Comparison of ENCODE assay signal across 19 mouse cellular contexts in the genomic region with DNA sequence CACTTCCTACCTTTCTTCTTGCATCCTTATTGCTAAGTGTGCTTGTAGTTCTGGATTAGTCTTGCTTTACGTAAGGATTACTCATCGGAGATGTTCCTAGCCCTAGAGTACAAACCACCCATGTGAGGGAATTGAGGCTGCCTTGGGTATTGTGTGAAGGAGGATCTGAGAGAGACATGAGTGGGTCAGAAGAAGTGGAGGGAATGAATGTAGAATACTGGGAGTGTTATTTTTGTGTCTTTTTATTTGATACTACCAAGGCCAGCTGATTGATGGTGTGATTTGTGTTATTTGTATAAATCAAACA. TPM values are rescaled to one million over a fixed set of nuclear protein-coding genes. Genes with fewer than 3 reads are reported as not detected.
DNase-seq lines count a peak whose midpoint lies in the region; ATAC-seq and TF ChIP-seq lines count a peak whose summit lies in the region.
"Had no signal": no experiment of that assay in that cellular context is flagged by ENCODE, and none has a peak within 500 bp of the region (broad histone marks: within the 10 kb centered on the region; RNA-seq: fewer than 3 reads in every experiment).

No protein-coding gene starts in this region.

- WGBS in heart, embryonic 14.5 days = 77% methylated on average over 2 of the region's 2 CpGs
- WGBS in heart, embryonic 10.5 days = 91% methylated on average over 2 of the region's 2 CpGs

- no peak for TF ChIP-seq POLR2A in ES-Bruce4 (IDR thresholded peaks at IDR 0.05; ENCODE audit: insufficient read depth, low read length)
- TF ChIP-seq POLR2A in myocyte (IDR thresholded peaks at IDR 0.05; ENCODE audit: insufficient read length, low read depth) = no peak

- no peak for TF ChIP-seq EP300 in ES-Bruce4 (IDR thresholded peaks at IDR 0.05; ENCODE audit: insufficient read depth, low read depth, low read length)

- DNase-seq in heart, embryonic 10.5 days (ENCODE audit: low spot score) = no peak
- DNase-seq in layer of hippocampus, adult 2 months (ENCODE audit: low spot score in 2 of 2) = no peak
- DNase-seq in layer of hippocampus, postnatal 36 days = no peak
- DNase-seq in adrenal gland, postnatal 4 days (ENCODE audit: low spot score in 2 of 2) = no peak
- DNase-seq: cerebellum, postnatal 10 days; forebrain, postnatal 0 days; gastrocnemius, postnatal 36 days; heart, postnatal 10 days; liver, embryonic 13.5 days; right cerebral cortex, postnatal 14 days; thymus, postnatal 36 days had no signal

- no peak overlapping the region for H3K4me3 ChIP-seq in heart, embryonic 14.5 days (ENCODE audit: control insufficient read depth in 1 of 2, insufficient read depth in 1 of 2, low read depth in 1 of 2, low read length in 2 of 2)
- no peak overlapping the region for H3K4me3 ChIP-seq in heart, embryonic 10.5 days
- H3K4me3 ChIP-seq in layer of hippocampus, adult 2 months = no peak overlapping the region
- H3K4me3 ChIP-seq in ES-Bruce4 (ENCODE audit: low read depth, low read length) = no peak overlapping the region
- no peak overlapping the region for H3K4me3 ChIP-seq in myocyte
- H3K4me3 ChIP-seq: limb, embryonic 10.5 days; liver, embryonic 13.5 days; neural tube, embryonic 13.5 days had no signal

- peaks cover 77% of the 10 kb centered on the region for H3K79me2 ChIP-seq in myocyte (ENCODE audit: control insufficient read depth, insufficient read depth)

- H3K27ac ChIP-seq in heart, embryonic 14.5 days (replicated peaks in 1 of 2; ENCODE audit: control insufficient read depth in 1 of 2, insufficient read depth in 1 of 2, low read depth in 2 of 2, low read length in 2 of 2) = no peak overlapping the region
- H3K27ac ChIP-seq in heart, embryonic 10.5 days = no peak overlapping the region
- peak overlapping the region; percentile 11; the same call in 1 of the 2 replicates for H3K27ac ChIP-seq in layer of hippocampus, adult 2 months
- H3K27ac ChIP-seq in ES-Bruce4 (ENCODE audit: insufficient read depth, low read length) = peak overlapping the region; percentile 82
- H3K27ac ChIP-seq: limb, embryonic 10.5 days; liver, embryonic 13.5 days; macrophage; neural tube, embryonic 13.5 days had no signal

- no peak overlapping the region for H3ac ChIP-seq in myocyte (ENCODE audit: control insufficient read depth, insufficient read length)

- H3K9me3 ChIP-seq in heart, embryonic 14.5 days (ENCODE audit: control insufficient read depth, low read length) = no peaks in the 10 kb centered on the region
- H3K9me3 ChIP-seq in heart, embryonic 10.5 days = no peaks in the 10 kb centered on the region
- H3K9me3 ChIP-seq in ES-Bruce4 (replicated peaks; ENCODE audit: control insufficient read depth, insufficient read depth, low read length, poor library complexity, severe bottlenecking) = no peaks in the 10 kb centered on the region
- H3K9me3 ChIP-seq: G1E; limb, embryonic 10.5 days; liver, embryonic 13.5 days; neural tube, embryonic 13.5 days had no signal

- peaks cover 16% of the 10 kb centered on the region for H3K36me3 ChIP-seq in heart, embryonic 14.5 days (ENCODE audit: control insufficient read depth, insufficient read depth, low read length)
- H3K36me3 ChIP-seq in heart, embryonic 10.5 days = peaks cover 19% of the 10 kb centered on the region
- H3K36me3 ChIP-seq in ES-Bruce4 (ENCODE audit: control insufficient read depth, insufficient read depth, low read length, poor library complexity, severe bottlenecking) (peaks cover 5% of the 10 kb centered on the region), myocyte (ENCODE audit: control insufficient read depth, insufficient read depth) (peaks cover 5% of the 10 kb centered on the region)

- H3K27me3 ChIP-seq in heart, embryonic 14.5 days (ENCODE audit: control insufficient read depth, insufficient read depth, low read length) = no peaks in the 10 kb centered on the region
- H3K27me3 ChIP-seq in heart, embryonic 10.5 days (ENCODE audit: insufficient read depth, poor library complexity, severe bottlenecking) = no peaks in the 10 kb centered on the region
- H3K27me3 ChIP-seq in ES-Bruce4 (ENCODE audit: control insufficient read depth, insufficient read depth, low read length, poor library complexity, severe bottlenecking) (no peaks in the 10 kb centered on the region; the same call in 1 of the 2 replicates), myocyte (ENCODE audit: control insufficient read depth, insufficient read depth, insufficient read length) (no peaks in the 10 kb centered on the region)
- H3K27me3 ChIP-seq: liver, embryonic 13.5 days; neural tube, embryonic 13.5 days had no signal

- no peak for ATAC-seq in heart, embryonic 14.5 days (ENCODE audit: insufficient number of reproducible peaks, insufficient read depth, low FRiP score, low read depth)
- ATAC-seq: forebrain, postnatal 0 days had no signal

- no peak overlapping the region for H3K9ac ChIP-seq in heart, embryonic 14.5 days (ENCODE audit: low read length)
- no peak overlapping the region for H3K9ac ChIP-seq in ES-Bruce4 (ENCODE audit: low read depth, poor library complexity, severe bottlenecking)
- H3K9ac ChIP-seq: forebrain, postnatal 0 days; liver, embryonic 13.5 days; neural tube, embryonic 13.5 days had no signal

- TF ChIP-seq CTCF in layer of hippocampus, adult 2 months (conservative IDR thresholded peaks at IDR 0.05) = no peak
- TF ChIP-seq CTCF in ES-Bruce4 (IDR thresholded peaks at IDR 0.05; ENCODE audit: low read depth, low read length) = no peak

- 0 out of 2 replicates have a peak overlapping the region, but pooled peaks have one; percentile 7 for H3K4me2 ChIP-seq in heart, embryonic 14.5 days (ENCODE audit: low read length)
- peak overlapping the region; percentile 49 for H3K4me2 ChIP-seq in myocyte (ENCODE audit: low read depth)
- H3K4me2 ChIP-seq: liver, embryonic 13.5 days; midbrain, embryonic 11.5 days; neural tube, embryonic 13.5 days had no signal

- H3K4me1 ChIP-seq in heart, embryonic 14.5 days (ENCODE audit: control insufficient read depth in 2 of 2, insufficient read depth in 2 of 2, low read length in 2 of 2) = peaks cover 16 to 58% of the 10 kb centered on the region in 2 experiments
- H3K4me1 ChIP-seq in heart, embryonic 10.5 days = peaks cover 49% of the 10 kb centered on the region
- H3K4me1 ChIP-seq in ES-Bruce4 (ENCODE audit: control insufficient read depth, insufficient read depth, low read length) = peaks cover 2% of the 10 kb centered on the region

TF ChIP-seq in myocyte, 11 proteins besides CTCF, POLR2A, EP300 and RAD21:
- TF ChIP-seq CEBPB (IDR thresholded peaks at IDR 0.05; ENCODE audit: insufficient read depth, poor library complexity, severe bottlenecking) (no peak), POLR2AphosphoS2 (IDR thresholded peaks at IDR 0.05; ENCODE audit: insufficient read length, low read depth) (no peak), MYOG (IDR thresholded peaks at IDR 0.05; ENCODE audit: control insufficient read depth in 1 of 3, insufficient read depth in 1 of 3, insufficient read length in 2 of 3, low read depth in 2 of 3) (no peak), MYOD1 (IDR thresholded peaks at IDR 0.05; ENCODE audit: control insufficient read depth in 1 of 3, insufficient read length in 2 of 3, low read depth in 2 of 3) (no peak), USF1 (IDR thresholded peaks at IDR 0.05; ENCODE audit: low read depth) (no peak), REST (IDR thresholded peaks at IDR 0.05; ENCODE audit: insufficient read depth, insufficient read length) (no peak), MAX (IDR thresholded peaks at IDR 0.05; ENCODE audit: low read depth) (no peak), SRF (IDR thresholded peaks at IDR 0.05; ENCODE audit: control insufficient read depth, insufficient read length, low read depth) (no peak), TCF3 (IDR thresholded peaks at IDR 0.05; ENCODE audit: insufficient read length, low read depth) (no peak), E2F4 (IDR thresholded peaks at IDR 0.05; ENCODE audit: insufficient read depth) (no peak), TCF12 (IDR thresholded peaks at IDR 0.05; ENCODE audit: insufficient read depth, poor library complexity, severe bottlenecking) (no peak)

RNA-seq across cellular contexts. Expression of gene Oaz2, which starts 13.8 kb away (rescaled TPM):
- polyA plus RNA-seq in heart, embryonic 14.5 days (2014; fragmentation: Nextera tagmentation; extraction: Ambion mirVana) = 210 and 223 TPM in 2 replicates
- polyA plus RNA-seq in heart, embryonic 10.5 days (2016; fragmentation: Nextera tagmentation; extraction: Ambion mirVana) = 268 and 288 TPM in 2 replicates
- 100 to 1,000 TPM; 199 to 204 TPM for total RNA-seq in layer of hippocampus, adult 2 months (2021)
- total RNA-seq in layer of hippocampus, postnatal 36 days (2021) = 100 to 1,000 TPM; 189 to 220 TPM
- polyA plus RNA-seq in ES-Bruce4 (2011; ENCODE audit: insufficient read depth, insufficient read length, low read depth, missing spikeins) (69.0 and 81.5 TPM in 2 replicates), myocyte (2012; fragmentation: generic; extraction: Trizol) (140 TPM)
- 100 to 1,000 TPM; 173 to 180 TPM for total RNA-seq in adrenal gland, postnatal 4 days (2021)

RNA-seq across cellular contexts. Expression of gene Rbpms2, which starts 52.1 kb away (rescaled TPM):
- polyA plus RNA-seq in heart, embryonic 14.5 days (2014; fragmentation: Nextera tagmentation; extraction: Ambion mirVana) = 125 TPM in 2 replicates
- polyA plus RNA-seq in heart, embryonic 10.5 days (2016; fragmentation: Nextera tagmentation; extraction: Ambion mirVana) = 117 and 179 TPM in 2 replicates
- 1 to 10 TPM; 2.1 to 2.8 TPM for total RNA-seq in layer of hippocampus, adult 2 months (2021)
- total RNA-seq in layer of hippocampus, postnatal 36 days (2021) = 1 to 10 TPM; 3.2 to 4.0 TPM
- polyA plus RNA-seq in ES-Bruce4 (2011; ENCODE audit: insufficient read depth, insufficient read length, low read depth, missing spikeins) (162 and 174 TPM in 2 replicates), myocyte (2012; fragmentation: generic; extraction: Trizol) (32.1 TPM)
- total RNA-seq in adrenal gland, postnatal 4 days (2021) = 10 to 100 TPM; 45.2 to 45.6 TPM

Comparison
In these comparisons a context has a peak if more than half of its experiments do, and no peak if none do; other contexts are left out.
1. H3K27ac ChIP-seq: peak in layer of hippocampus, adult 2 months (single experiment) and ES-Bruce4 (single experiment); none in heart, embryonic 14.5 days (0 of 2) and heart, embryonic 10.5 days (single experiment).